Mouse (Mus musculus): ENCODE data around the gene Usp9y. TPM values are rescaled to one million over a fixed set of nuclear protein-coding genes. Genes with fewer than 3 reads are reported as not detected.

The Usp9y gene
- not detected for total RNA-seq (2021)

GRCm38 (mm10) chrY:1459682-1460081 is at the start of gene Usp9y:
TSS of gene Usp9y (minus strand) at chrY:1459782.
- intact Hi-C loops (cut with DNase I), result no loop called here

GRCm38 (mm10) chrY:1293708-1294107 is 165.9 kb downstream of the Usp9y start:
- intact Hi-C loops (cut with DNase I), result no loop called here
- no peak for DNase-seq

More at GRCm38 (mm10) chrY:1459682-1460081, at the start of gene Usp9y:
- no peak for DNase-seq

GRCm38 (mm10) chrY:1286171-1286795 is 173.3 kb downstream of the Usp9y start, which contains the start of gene Ddx3y:
TSS of gene Ddx3y (minus strand) at chrY:1286629.
- intact Hi-C loops (cut with DNase I), result no loop called here
- DNase-seq, result peak in 1 of 2 experiments; percentile 84

GRCm38 (mm10) chrY:1285735-1286134 is 173.8 kb downstream of the Usp9y start:
- intact Hi-C loops (cut with DNase I), result no loop called here
- DNase-seq, result peak in 1 of 2 experiments; percentile 37

Other genes with a start within 250 kb of the Usp9y start
- 10 to 100 TPM in 1 of 2 experiments, not detected in 1; 24.1 TPM for gene Uty, start 214.0 kb downstream of the Usp9y start, total RNA-seq (2021)
- gene Ddx3y, start 173.2 kb downstream of the Usp9y start, total RNA-seq (2021), result 10 to 100 TPM in 1 of 2 experiments, not detected in 1; 58.1 TPM

Data from heart, postnatal 10 days (tissue).